Mouse (Mus musculus) embryonic fibroblast, embryonic 13.5 days (primary cell): Measurements from ENCODE around the gene Rer1.

Experiments used
- CTCF ChIP-seq: IDR thresholded peaks from 2 replicates; pipeline ENCODE4 v1.5.1; 2011; ENCODE audit warnings: mild to moderate bottlenecking, control low read depth, low read length, moderate library complexity, borderline replicate concordance; ENCODE audit not compliant: insufficient read depth
- POLR2A ChIP-seq: IDR thresholded peaks from 2 replicates; pipeline ENCODE4 v1.6.1; 2011; ENCODE audit warnings: low read depth, mild to moderate bottlenecking, control low read depth, low read length, moderate library complexity

DNA sequence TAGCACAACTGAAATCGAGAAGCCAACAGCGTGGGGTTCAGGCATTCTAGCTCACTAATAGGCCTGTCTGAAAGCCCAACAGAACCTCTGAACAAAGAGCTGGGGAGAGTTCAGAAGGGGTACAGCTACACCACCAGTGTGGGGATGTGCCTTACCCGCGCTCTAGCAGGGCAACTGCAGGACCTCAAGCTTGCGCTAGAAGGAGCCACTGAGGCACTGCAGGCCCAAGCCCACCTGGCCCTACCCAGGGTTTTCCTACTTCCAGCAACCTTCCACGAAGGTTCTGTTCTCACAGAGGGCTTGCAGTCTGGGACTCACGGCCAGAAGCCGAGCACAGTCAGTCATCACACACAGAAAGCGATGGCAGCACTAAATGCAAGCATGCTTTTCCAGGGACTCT is 11.0 kb downstream of the Rer1 start:
- TF ChIP-seq CTCF (no peak), POLR2A (no peak)
